Mouse (Mus musculus): Measurements from ENCODE around the gene Abhd2. TPM values are rescaled to one million over a fixed set of nuclear protein-coding genes. Genes with fewer than 3 reads are reported as not detected.
"Not testable (repeated sequence)": the region's sequence is repeated elsewhere in the genome, so short reads cannot be mapped to it uniquely, and the experiment has no call there.

Abhd2 gene
- polyA plus RNA-seq, 1 experiment from 2014 or later, result 13.2 TPM

- ATAC-seq (replicated peaks; ENCODE audit: low FRiP score) (no peak), DNase-seq (ENCODE audit: low spot score) (no peak)
- 92% methylated on average over 12 of the region's 12 CpGs for WGBS
Measured at GRCm38 (mm10) chr7:79282883-79283670, 10.1 kb downstream of the Abhd2 start.

DNA sequence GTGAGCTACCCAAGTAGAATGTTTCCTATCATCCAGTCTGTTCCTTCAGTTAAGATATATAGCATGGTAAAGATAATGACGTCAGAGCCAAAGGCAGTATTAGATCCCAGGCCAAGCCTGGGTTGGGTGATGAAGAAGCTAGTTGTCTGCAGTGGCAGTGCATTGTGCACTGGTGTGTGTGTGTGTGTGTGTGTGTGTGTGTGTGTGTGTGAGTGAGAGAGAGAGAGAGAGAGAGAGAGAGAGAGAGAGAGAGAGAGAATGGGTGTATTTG is 10.6 kb downstream of the Abhd2 start:
- H3K9me3 ChIP-seq (ENCODE audit: control insufficient read depth, low read length); H3K36me3 ChIP-seq (ENCODE audit: control insufficient read depth, insufficient read depth, low read length); H3K4me2 ChIP-seq (ENCODE audit: low read depth, low read length, severe bottlenecking); H3K27ac ChIP-seq (ENCODE audit: low read depth, low read length); H3K27me3 ChIP-seq (ENCODE audit: control insufficient read depth, insufficient read depth, low read length); H3K4me3 ChIP-seq (ENCODE audit: low read depth, low read length); ATAC-seq (replicated peaks; ENCODE audit: low FRiP score); H3K9ac ChIP-seq (ENCODE audit: low read length); DNase-seq (ENCODE audit: low spot score); H3K4me1 ChIP-seq (replicated peaks; ENCODE audit: control insufficient read depth, insufficient read depth, low read length): not testable (repeated sequence)
- WGBS, result 79% methylated on average over 1 of the region's 1 CpGs

More at GRCm38 (mm10) chr7:79282883-79283670, 10.1 kb downstream of the Abhd2 start:
- peaks cover 13% of the 10 kb centered on the region for H3K4me1 ChIP-seq (replicated peaks; ENCODE audit: control insufficient read depth, insufficient read depth, low read length)
- H3K9me3 ChIP-seq (ENCODE audit: control insufficient read depth, low read length), result no peaks in the 10 kb centered on the region
- H3K27ac ChIP-seq (ENCODE audit: low read depth, low read length), result no peak overlapping the region
- no peak overlapping the region for H3K9ac ChIP-seq (ENCODE audit: low read length)
- no peak overlapping the region for H3K4me3 ChIP-seq (ENCODE audit: low read depth, low read length)
- H3K27me3 ChIP-seq (ENCODE audit: control insufficient read depth, insufficient read depth, low read length), result no peaks in the 10 kb centered on the region
- H3K36me3 ChIP-seq (ENCODE audit: control insufficient read depth, insufficient read depth, low read length), result peaks cover 2% of the 10 kb centered on the region; the same call in 1 of the 2 replicates
- H3K4me2 ChIP-seq (ENCODE audit: low read depth, low read length, severe bottlenecking), result no peak overlapping the region

DNA sequence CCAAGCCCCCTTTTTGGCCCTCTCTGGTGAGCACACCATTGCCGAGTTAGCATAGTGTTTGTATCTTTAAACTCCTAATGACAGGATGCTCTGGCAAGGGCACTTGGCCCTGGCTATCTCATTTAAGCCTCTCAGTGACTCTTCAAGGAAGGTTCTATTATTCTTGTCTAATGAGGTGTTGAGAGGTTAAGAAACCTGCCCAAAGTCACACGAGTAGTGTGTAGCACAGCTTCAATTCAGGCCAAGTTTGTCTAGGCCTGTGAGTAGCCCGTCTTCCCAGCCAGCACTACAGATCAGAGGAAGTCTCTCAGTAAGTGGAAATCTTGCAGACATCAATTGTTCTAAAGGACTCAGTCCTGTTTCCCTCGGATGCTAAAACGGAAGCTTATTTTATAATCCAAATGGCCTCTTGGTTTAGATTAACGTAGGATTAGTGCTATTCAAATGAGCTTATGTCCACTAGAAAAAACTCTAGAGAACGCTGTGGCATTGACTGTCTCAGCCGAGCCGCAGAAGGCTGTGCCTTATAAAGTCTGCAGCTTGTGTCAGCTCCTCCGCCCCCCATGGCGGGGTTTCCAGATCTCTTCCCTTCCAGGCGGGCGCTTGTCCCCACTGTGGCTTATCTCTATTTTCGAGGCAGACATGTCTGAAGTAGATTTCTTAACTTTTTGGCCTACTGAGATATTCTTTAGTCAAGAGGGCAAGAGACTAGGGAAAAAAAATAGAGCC is 11.3 kb downstream of the Abhd2 start:
- Histone ChIP-seq H3K27me3 (ENCODE audit: control insufficient read depth, insufficient read depth, low read length) (no peaks in the 10 kb centered on the region), H3K36me3 (ENCODE audit: control insufficient read depth, insufficient read depth, low read length) (peaks cover 2% of the 10 kb centered on the region; the same call in 1 of the 2 replicates), H3K4me3 (ENCODE audit: low read depth, low read length) (no peak overlapping the region), H3K27ac (ENCODE audit: low read depth, low read length) (no peak overlapping the region), H3K9ac (ENCODE audit: low read length) (no peak overlapping the region), H3K9me3 (ENCODE audit: control insufficient read depth, low read length) (no peaks in the 10 kb centered on the region), H3K4me2 (ENCODE audit: low read depth, low read length, severe bottlenecking) (no peak overlapping the region), H3K4me1 (replicated peaks; ENCODE audit: control insufficient read depth, insufficient read depth, low read length) (peaks cover 3% of the 10 kb centered on the region; the same call in 1 of the 2 replicates)
- ATAC-seq (replicated peaks; ENCODE audit: low FRiP score) (no peak), DNase-seq (ENCODE audit: low spot score) (no peak)
- WGBS, result 61% methylated on average over 14 of the region's 14 CpGs

GRCm38 (mm10) chr7:79284889-79285280 is 11.9 kb downstream of the Abhd2 start:
- no peaks in the 10 kb centered on the region for H3K9me3 ChIP-seq (ENCODE audit: control insufficient read depth, low read length)
- H3K9ac ChIP-seq (ENCODE audit: low read length), result no peak overlapping the region
- H3K4me1 ChIP-seq (replicated peaks; ENCODE audit: control insufficient read depth, insufficient read depth, low read length), result peaks cover 2% of the 10 kb centered on the region; the same call in 1 of the 2 replicates
- H3K36me3 ChIP-seq (ENCODE audit: control insufficient read depth, insufficient read depth, low read length), result peaks cover 2% of the 10 kb centered on the region; the same call in 1 of the 2 replicates
- ATAC-seq (replicated peaks; ENCODE audit: low FRiP score) (no peak), DNase-seq (ENCODE audit: low spot score) (no peak)
- H3K4me2 ChIP-seq (ENCODE audit: low read depth, low read length, severe bottlenecking), result no peak overlapping the region
- H3K27me3 ChIP-seq (ENCODE audit: control insufficient read depth, insufficient read depth, low read length), result no peaks in the 10 kb centered on the region
- no peak overlapping the region for H3K4me3 ChIP-seq (ENCODE audit: low read depth, low read length)
- 94% methylated on average over 8 of the region's 8 CpGs for WGBS
- H3K27ac ChIP-seq (ENCODE audit: low read depth, low read length), result no peak overlapping the region

GRCm38 (mm10) chr7:79285408-79285807 is 12.4 kb downstream of the Abhd2 start:
- no peaks in the 10 kb centered on the region for H3K9me3 ChIP-seq (ENCODE audit: control insufficient read depth, low read length)
- no peak overlapping the region for H3K27ac ChIP-seq (ENCODE audit: low read depth, low read length)
- peaks cover 2% of the 10 kb centered on the region; the same call in 1 of the 2 replicates for H3K4me1 ChIP-seq (replicated peaks; ENCODE audit: control insufficient read depth, insufficient read depth, low read length)
- ATAC-seq (replicated peaks; ENCODE audit: low FRiP score), result no peak
- no peaks in the 10 kb centered on the region for H3K27me3 ChIP-seq (ENCODE audit: control insufficient read depth, insufficient read depth, low read length)
- no peak overlapping the region for H3K4me2 ChIP-seq (ENCODE audit: low read depth, low read length, severe bottlenecking)
- no peak overlapping the region for H3K9ac ChIP-seq (ENCODE audit: low read length)
- WGBS, result 96% methylated on average over 13 of the region's 13 CpGs
- no peak for DNase-seq (ENCODE audit: low spot score)
- H3K36me3 ChIP-seq (ENCODE audit: control insufficient read depth, insufficient read depth, low read length), result peaks cover 2% of the 10 kb centered on the region; the same call in 1 of the 2 replicates
- no peak overlapping the region for H3K4me3 ChIP-seq (ENCODE audit: low read depth, low read length)

GRCm38 (mm10) chr7:79287226-79287625 is 14.2 kb downstream of the Abhd2 start:
- no peaks in the 10 kb centered on the region for H3K9me3 ChIP-seq (ENCODE audit: control insufficient read depth, low read length)
- 97% methylated on average over 6 of the region's 6 CpGs for WGBS
- no peak overlapping the region for H3K27ac ChIP-seq (ENCODE audit: low read depth, low read length)
- peaks cover 2% of the 10 kb centered on the region; the same call in 1 of the 2 replicates for H3K36me3 ChIP-seq (ENCODE audit: control insufficient read depth, insufficient read depth, low read length)
- no peak overlapping the region for H3K4me2 ChIP-seq (ENCODE audit: low read depth, low read length, severe bottlenecking)
- DNase-seq (ENCODE audit: low spot score) (no peak), ATAC-seq (replicated peaks; ENCODE audit: low FRiP score) (no peak)
- H3K9ac ChIP-seq (ENCODE audit: low read length), result no peak overlapping the region
- no peak overlapping the region for H3K4me3 ChIP-seq (ENCODE audit: low read depth, low read length)
- H3K27me3 ChIP-seq (ENCODE audit: control insufficient read depth, insufficient read depth, low read length), result no peaks in the 10 kb centered on the region
- H3K4me1 ChIP-seq (replicated peaks; ENCODE audit: control insufficient read depth, insufficient read depth, low read length), result no peaks in the 10 kb centered on the region; the same call in 1 of the 2 replicates

DNA sequence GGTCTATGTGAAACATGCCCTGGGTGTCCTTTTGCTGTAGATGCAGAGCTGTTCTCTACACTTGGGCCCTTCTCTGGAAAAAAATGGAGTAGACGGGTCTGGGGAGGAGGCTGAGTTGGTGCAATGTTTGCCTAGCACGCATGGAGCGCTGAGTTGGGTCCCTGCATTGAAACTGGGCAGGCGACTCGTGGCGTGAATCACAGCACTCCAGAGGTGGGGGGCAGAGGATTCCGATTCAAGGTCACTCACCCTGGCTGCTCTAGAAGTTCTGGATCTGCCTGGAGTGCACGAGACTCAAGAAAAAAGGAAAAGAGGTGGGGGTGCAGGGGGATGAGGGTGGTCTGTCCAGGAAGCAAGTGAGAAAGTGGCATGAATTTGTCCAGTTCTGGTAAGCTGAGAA is 14.9 kb downstream of the Abhd2 start:
- Histone ChIP-seq H3K9ac (ENCODE audit: low read length) (no peak overlapping the region), H3K4me1 (replicated peaks; ENCODE audit: control insufficient read depth, insufficient read depth, low read length) (no peaks in the 10 kb centered on the region; the same call in 1 of the 2 replicates), H3K4me2 (ENCODE audit: low read depth, low read length, severe bottlenecking) (no peak overlapping the region), H3K27me3 (ENCODE audit: control insufficient read depth, insufficient read depth, low read length) (no peaks in the 10 kb centered on the region), H3K36me3 (ENCODE audit: control insufficient read depth, insufficient read depth, low read length) (peaks cover 2% of the 10 kb centered on the region; the same call in 1 of the 2 replicates), H3K27ac (ENCODE audit: low read depth, low read length) (no peak overlapping the region), H3K9me3 (ENCODE audit: control insufficient read depth, low read length) (no peaks in the 10 kb centered on the region), H3K4me3 (ENCODE audit: low read depth, low read length) (no peak overlapping the region)
- ATAC-seq (replicated peaks; ENCODE audit: low FRiP score) (no peak), DNase-seq (ENCODE audit: low spot score) (no peak)
- WGBS, result 94% methylated on average over 8 of the region's 8 CpGs

DNA sequence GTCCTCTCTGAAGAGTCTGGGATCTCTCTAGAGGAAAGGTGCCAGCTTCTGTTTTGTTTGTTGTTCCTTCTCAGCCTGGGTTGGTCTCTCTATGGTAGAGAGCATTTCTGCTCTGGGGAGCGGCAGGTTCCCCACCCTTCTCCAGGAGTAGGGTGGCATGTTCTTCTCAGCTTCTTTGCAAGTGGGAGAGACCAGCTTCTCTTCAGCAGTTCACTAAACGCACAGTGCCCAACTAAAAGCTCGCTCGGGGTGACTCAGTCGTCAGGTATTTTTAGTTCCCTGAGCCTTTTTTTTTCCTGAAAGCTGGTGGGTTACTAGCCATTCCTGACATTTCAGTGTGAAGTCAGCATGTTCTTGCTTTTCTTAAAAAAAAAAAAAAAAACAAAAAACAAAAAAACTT is 15.4 kb downstream of the Abhd2 start:
- 96% methylated on average over 5 of the region's 5 CpGs for WGBS
- ATAC-seq (replicated peaks; ENCODE audit: low FRiP score), result no peak
- no peak for DNase-seq (ENCODE audit: low spot score)
- Histone ChIP-seq H3K4me1 (replicated peaks; ENCODE audit: control insufficient read depth, insufficient read depth, low read length) (peaks cover under 1% of the 10 kb centered on the region), H3K36me3 (ENCODE audit: control insufficient read depth, insufficient read depth, low read length) (peaks cover 2% of the 10 kb centered on the region; the same call in 1 of the 2 replicates), H3K4me2 (ENCODE audit: low read depth, low read length, severe bottlenecking) (no peak overlapping the region), H3K9me3 (ENCODE audit: control insufficient read depth, low read length) (no peaks in the 10 kb centered on the region), H3K4me3 (ENCODE audit: low read depth, low read length) (no peak overlapping the region), H3K27me3 (ENCODE audit: control insufficient read depth, insufficient read depth, low read length) (no peaks in the 10 kb centered on the region), H3K27ac (ENCODE audit: low read depth, low read length) (no peak overlapping the region), H3K9ac (ENCODE audit: low read length) (no peak overlapping the region)

Data from forebrain, embryonic 11.5 days (tissue).